Mouse (Mus musculus) right cerebral cortex, adult 2 months (tissue): ENCODE data around the gene Pcca.
A peak's percentile ranks its signal among the peaks of the same experiment; 100 is the strongest.

Source experiments
- DNase-seq, 2 experiments: peaks; one replicate each; pipeline ENCODE4 v3.0.0; 2021 to 2022; ENCODE audit warnings: low spot score in 2 of 2

The Pcca gene

DNA sequence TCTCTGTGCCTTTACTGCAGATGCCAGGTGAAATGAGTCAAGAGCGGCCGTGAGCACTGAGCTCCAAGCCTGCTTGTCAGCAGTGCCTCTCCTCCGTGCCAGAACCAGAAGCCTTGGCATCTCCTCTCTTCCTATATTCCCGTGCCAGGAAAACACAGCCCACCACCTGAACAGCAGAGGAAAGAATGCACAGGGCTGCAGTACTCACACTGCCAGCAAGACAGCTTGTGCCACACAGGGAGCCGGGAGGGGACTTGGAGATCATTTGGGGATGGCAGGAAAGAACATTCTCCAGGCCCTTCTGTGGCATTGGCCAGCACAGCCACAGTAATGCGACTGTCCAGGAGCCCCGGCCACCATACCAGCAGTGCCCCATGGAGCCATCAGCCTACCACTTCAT is 351.8 kb downstream of the Pcca start:
- DNase-seq, result peak in 1 of 2 experiments; percentile 25

DNA sequence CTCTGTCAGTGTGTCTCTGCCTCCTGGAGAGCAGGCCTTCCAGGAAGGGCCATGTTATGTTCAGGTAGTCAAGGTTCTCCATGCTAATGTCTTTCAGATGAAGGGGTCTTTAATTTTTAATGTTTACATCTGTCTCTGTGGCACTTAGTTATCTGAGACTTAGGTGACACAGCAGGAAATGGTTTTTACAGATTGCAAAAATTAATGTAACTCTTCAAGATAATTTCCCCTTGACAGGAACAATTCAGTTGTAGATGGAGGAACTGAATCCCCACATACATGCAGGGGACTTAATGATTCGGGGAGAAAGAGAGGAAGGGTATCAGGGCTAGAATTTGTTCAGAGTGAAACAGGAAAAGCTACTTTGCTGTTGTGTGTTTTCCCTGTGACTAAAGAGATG is 353.2 kb downstream of the Pcca start:
- no peak for DNase-seq

DNA sequence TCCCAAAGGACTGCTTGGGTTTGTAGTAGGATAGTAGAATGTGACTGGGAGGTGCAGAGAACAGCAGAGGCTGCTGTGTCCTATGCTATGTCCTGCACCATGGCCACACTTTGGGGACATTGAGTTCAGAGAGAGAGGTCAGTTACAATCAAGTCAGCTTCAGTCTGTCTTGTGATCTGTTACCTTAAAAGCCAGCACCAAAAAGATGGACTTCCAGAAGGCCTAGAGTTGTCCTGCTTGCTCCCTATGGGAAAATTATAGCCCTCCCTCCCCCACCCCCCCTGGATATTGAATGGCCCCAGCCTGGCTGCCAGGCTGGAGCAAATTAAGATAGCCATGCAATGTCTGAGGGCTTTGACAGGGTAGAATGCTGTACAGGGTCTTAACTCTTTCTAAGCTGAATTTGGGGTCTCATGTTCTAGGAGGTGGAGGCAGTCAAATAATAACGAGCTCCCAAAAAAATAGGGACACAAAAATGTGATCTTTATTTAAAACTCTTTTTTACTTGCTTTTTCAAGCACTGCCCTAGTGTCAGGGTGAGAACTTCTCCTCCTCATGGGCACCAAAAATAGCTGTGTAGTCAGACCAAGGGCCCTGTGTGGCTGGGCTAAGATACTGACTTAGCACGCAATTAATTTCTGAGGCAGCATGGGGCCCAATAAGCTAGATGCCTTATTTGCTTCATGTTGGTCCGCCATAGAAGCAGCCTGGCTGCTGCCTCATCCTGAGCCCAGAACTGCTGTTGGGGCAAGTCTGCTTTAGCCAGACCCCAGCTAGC is 353.8 kb downstream of the Pcca start:
- DNase-seq, result no peak

- no peak for DNase-seq
Measured at GRCm38 (mm10) chr14:122888480-122888872, 354.4 kb downstream of the Pcca start.

GRCm38 (mm10) chr14:122891470-122891968 is 357.4 kb downstream of the Pcca start:
- DNase-seq, result no peak

- DNase-seq, result no peak
Measured at GRCm38 (mm10) chr14:122896106-122896505, 362.0 kb downstream of the Pcca start.

GRCm38 (mm10) chr14:122898550-122898949 is 364.4 kb downstream of the Pcca start:
- no peak for DNase-seq

DNA sequence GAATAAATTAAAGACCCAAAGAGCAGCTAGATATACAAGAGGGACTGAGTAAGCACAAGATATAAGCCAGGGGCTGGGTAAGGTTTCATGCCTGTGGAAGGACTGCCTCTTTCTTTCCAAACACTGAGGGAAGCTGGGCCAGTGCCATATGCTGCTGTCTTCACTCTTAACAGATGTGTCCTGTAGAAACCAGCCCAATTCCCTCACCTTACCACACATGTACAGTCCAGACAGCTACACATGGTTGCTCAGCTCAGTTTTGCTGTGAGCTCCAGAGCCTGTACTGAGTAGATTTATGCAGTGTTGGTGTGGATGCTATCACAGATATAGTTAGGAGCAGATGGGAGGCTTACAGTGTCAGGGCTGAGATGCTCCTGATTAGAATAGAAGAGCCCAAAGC is 366.6 kb downstream of the Pcca start:
- DNase-seq, result no peak

DNA sequence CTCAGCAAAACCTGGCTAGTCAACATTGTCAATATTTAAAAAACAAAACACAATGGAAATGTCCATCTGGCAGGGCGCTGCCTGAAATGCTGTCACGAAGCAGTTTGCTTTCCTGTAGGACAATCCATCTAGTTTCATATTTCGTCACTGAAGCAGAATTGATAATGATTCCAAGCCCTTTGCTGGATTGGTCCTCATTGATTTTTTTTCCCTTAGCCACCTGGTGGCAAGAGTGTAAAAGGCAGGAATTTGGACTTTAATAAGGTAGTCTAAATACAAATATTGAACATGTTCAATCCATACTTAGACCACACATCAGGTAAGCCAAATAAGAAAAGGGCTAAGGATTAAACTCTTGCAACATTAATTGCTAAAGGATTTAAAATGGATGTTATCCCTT is 367.1 kb downstream of the Pcca start:
- DNase-seq, result no peak

- DNase-seq, result no peak
Measured at GRCm38 (mm10) chr14:122901715-122902114, 367.6 kb downstream of the Pcca start.

DNA sequence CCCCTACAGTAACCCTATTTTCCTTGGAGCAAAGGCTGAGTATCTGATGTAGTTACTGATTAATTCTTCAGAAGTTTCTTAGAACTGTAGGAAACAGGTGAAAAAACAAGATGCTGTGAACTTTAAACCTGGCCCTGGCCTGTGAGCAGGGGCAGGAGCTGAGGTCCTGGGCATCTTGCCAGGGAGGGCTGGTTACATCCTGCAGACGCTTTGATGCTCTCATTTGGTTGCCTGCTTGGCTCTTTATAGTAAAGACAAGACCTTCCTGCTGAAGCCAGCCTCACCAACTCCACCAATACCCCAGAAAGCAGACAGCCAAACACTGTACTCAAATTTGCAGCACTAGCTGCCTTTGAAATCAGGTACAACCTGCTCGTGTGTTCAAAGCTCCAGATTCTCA is 368.0 kb downstream of the Pcca start:
- no peak for DNase-seq

DNA sequence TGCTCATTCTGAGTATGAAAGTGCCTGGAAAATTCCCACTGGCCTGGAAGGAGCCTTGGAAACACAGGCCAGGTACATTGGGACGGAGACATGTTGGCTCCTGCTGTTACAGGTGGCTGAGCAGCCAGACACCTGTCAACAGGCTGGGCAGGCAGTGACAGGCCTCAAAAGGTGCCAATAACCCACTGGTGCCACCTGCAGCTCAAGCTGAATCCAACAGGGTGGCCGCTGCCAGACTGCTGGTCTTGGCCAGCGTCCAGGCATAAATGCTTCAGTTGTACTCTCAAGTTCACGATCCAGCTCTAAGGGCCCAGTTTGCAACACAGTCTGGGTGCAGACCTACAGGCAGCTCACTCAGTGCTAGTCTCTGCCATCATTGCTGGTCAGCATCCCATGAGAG is 368.8 kb downstream of the Pcca start:
- DNase-seq, result no peak

- DNase-seq, result no peak
Measured at GRCm38 (mm10) chr14:122903923-122904351, 369.8 kb downstream of the Pcca start.

DNA sequence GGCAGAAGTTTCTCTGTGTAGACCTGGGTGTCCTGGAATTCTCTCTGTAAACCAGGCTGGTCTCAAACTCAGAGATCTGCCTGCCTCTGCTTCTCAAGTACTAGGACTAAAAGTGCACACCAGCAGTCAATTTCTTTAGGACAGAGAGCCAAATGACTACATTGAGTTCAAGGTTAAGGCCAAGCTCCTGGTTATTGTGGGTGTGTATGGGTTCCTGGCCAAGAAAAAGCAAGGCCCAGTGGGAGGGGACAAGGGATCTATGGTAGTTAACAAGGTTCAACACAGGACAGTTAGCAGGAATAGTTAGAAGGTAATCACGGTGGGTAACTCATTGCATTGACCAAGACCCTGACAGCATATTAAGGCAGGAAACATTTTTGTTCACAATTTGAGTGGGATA is 370.9 kb downstream of the Pcca start:
- DNase-seq, result no peak

DNA sequence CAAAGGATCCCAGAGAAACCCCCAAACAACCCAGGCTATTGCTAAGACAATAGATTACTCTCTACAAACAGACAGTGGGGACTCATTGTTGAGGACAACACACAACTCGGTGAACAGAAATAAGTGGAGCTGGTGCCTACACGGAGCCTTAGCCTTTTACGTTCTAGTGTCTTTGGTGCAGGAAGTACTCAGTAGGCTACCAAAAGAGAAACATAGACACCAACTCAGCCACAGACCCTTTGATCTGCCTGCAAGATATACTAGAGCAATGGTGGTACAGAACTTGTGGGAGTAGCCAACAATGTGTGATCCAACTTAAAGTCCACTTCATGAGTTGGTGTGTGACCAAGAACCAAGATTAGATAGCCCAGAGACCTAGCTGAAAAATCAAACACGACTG is 374.0 kb downstream of the Pcca start:
- DNase-seq, result no peak

- DNase-seq, result no peak
Measured at GRCm38 (mm10) chr14:122909368-122910091, 375.4 kb downstream of the Pcca start.

GRCm38 (mm10) chr14:122911265-122911664 is 377.1 kb downstream of the Pcca start:
- no peak for DNase-seq

DNA sequence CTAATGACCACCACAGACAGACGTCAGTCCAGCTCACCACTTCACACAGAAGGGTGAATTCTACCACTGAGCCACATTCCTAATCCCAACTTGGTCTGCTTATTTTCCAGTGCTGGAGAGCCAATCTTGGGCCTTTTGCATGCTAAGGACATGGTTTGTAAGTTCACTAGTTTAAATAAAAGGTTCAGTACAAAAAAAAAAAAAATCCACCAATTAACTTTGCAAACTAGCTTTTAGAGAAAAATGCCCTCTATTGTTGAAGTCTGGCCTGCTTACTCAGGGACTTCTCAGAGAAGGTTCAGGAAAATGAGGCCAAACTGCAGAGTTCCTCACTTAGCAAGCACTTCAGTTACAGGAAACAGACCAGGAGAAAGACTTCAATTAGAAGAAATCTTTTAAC is 378.0 kb downstream of the Pcca start:
- DNase-seq, result no peak

- peak; percentile 48 to 61 for DNase-seq
Measured at GRCm38 (mm10) chr14:122912812-122913498, 378.8 kb downstream of the Pcca start.

DNA sequence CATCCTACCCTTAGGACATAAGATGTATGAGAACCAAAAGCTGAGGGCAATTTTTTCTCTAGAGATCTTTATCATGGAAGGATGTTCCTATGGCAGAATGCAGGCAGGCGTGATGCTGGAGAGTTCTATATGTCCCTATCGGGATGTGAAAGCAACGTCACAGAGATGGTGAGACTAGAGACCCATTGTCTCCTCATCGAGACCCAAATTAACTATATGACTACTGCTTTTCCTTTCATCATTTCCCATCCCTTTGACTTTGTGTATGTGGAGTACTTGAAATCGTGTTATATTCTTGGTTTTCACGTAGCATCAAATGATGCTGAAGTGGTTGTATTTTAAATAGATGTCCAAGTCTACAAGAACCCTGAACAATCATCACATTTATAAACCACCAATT is 379.5 kb downstream of the Pcca start, which contains the start of gene Ggact:
Gene Ggact, minus strand, starts transcription at position 101 of the 400 bp plus-strand sequence.
- no peak for DNase-seq

DNA sequence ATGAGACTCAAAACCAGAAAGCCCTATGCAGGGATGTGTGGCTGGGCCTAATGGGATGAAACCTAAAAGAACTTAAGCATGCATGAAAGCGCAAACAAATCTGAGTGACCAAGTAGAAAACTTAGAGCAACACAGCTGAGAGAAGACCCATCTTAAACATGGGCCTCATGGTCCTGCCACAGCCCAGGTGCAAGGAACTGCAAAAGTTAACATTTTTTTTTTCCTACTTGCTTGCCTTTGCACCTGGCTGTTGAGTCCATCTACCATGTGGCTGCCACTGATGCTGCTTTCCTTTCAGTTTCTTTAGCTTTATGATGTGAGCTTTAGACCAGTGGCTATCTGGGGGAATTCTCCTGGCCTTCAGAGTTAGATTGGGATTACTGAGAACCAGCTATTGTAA is 383.6 kb downstream of the Pcca start:
- no peak for DNase-seq

DNA sequence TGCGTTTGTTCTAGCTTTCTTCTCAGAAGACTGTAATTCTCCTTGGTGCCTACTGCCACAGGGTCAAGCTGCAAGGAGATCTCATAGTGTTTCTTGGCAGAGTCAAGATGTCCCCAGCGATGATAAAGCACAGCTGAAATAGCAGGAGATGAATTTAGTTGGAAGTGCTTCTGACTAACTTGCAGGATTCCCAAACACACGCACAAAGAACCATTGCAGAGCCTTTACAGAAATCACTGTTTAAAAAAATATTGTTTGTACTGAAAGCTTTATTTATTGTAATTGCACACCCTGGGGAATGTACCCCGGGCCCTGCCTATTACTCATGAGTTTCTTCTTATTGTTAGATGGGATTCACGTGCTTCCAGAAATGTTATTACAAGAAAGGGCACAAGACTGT is 385.9 kb downstream of the Pcca start:
- DNase-seq, result no peak
